Mouse (Mus musculus): Measurements from ENCODE around the gene Il27.

GRCm38 (mm10) chr7:126556635-126557034 is 38.1 kb downstream of the Il27 start:
- TF ChIP-seq CTCF (IDR thresholded peaks at IDR 0.05; ENCODE audit: borderline replicate concordance, extremely low read depth, insufficient read depth, insufficient read length) (no peak), POLR2A (IDR thresholded peaks at IDR 0.05; ENCODE audit: borderline replicate concordance, extremely low read depth, insufficient read depth, insufficient read length, poor library complexity, severe bottlenecking) (no peak)
